Mouse (Mus musculus) limb, embryonic 12.5 days (tissue): Measurements from ENCODE around the gene B4galt5. TPM values are rescaled to one million over a fixed set of nuclear protein-coding genes. Genes with fewer than 3 reads are reported as not detected.

ENCODE experiments used
- ATAC-seq: fragments of 200-750 bp; cut with Nextera tagmentation; 2 replicates; pipeline ENCODE4 v1.8.0; 2017; ENCODE audit warnings: low read depth, moderate TSS enrichment; ENCODE audit not compliant: insufficient number of reproducible peaks, insufficient read depth, low FRiP score, low TSS enrichment
- H3K27ac ChIP-seq: fragments of 300-500 bp; sonication (generic); 2 replicates; pipeline ENCODE4 v1.5.1; 2016; ENCODE audit warnings: mild to moderate bottlenecking, moderate library complexity
- H3K27me3 ChIP-seq: fragments of 300-500 bp; sonication (generic); 2 replicates; pipeline ENCODE4 v1.6.1; 2016; ENCODE audit warnings: mild to moderate bottlenecking, moderate library complexity
- H3K36me3 ChIP-seq: fragments of 300-500 bp; sonication (generic); 2 replicates; pipeline ENCODE4 v1.6.1; 2016; ENCODE audit warnings: mild to moderate bottlenecking, moderate library complexity
- H3K4me1 ChIP-seq: fragments of 300-500 bp; sonication (generic); replicated peaks from 2 replicates; pipeline ENCODE4 v1.6.1; 2016
- H3K4me2 ChIP-seq: fragments of 300-500 bp; sonication (generic); 2 replicates; pipeline ENCODE4 v1.6.1; 2016; ENCODE audit warnings: mild to moderate bottlenecking, moderate library complexity
- H3K4me3 ChIP-seq: fragments of 300-500 bp; sonication (generic); replicated peaks from 2 replicates; pipeline ENCODE4 v1.5.1; 2016; ENCODE audit warnings: mild to moderate bottlenecking
- H3K9ac ChIP-seq: fragments of 300-500 bp; sonication (generic); replicated peaks from 2 replicates; pipeline ENCODE4 v1.6.1; 2016; ENCODE audit warnings: mild to moderate bottlenecking, moderate library complexity
- H3K9me3 ChIP-seq: fragments of 300-500 bp; sonication (generic); 2 replicates; pipeline ENCODE4 v1.6.1; 2016; ENCODE audit warnings: mild to moderate bottlenecking, moderate library complexity
- WGBS: fragments of 180-500 bp; shearing (Covaris S2); methylation state at CpG from one replicate; pipeline ENCODE4 v1.1.7; 2016; 5-methylcytosine and 5-hydroxymethylcytosine counted together
- polyA plus RNA-seq: library from polyadenylated mRNA; unstranded; fragments of >200 nt; fragmentation: Nextera tagmentation; extraction: Ambion mirVana; gene quantifications from 2 replicates; pipeline ENCODE4 v1.2.1, GENCODE M21; 2016

Gene B4galt5
- polyA plus RNA-seq, 1 experiment from 2014 or later: 11.4 TPM

GRCm38 (mm10) chr2:167302641-167303040, 46.3 kb downstream of the B4galt5 start:
- 39% methylated on average over 1 of the region's 1 CpGs for WGBS
- H3K36me3 ChIP-seq: peaks cover 74% of the 10 kb centered on the region
- H3K27ac ChIP-seq: peak overlapping the region; percentile 50; the same call in 1 of the 2 replicates
- H3K9ac ChIP-seq: no peak overlapping the region
- H3K4me3 ChIP-seq: no peak overlapping the region
- peaks cover 21% of the 10 kb centered on the region for H3K4me1 ChIP-seq
- no peaks in the 10 kb centered on the region for H3K9me3 ChIP-seq
- no peak for ATAC-seq
- H3K4me2 ChIP-seq: no peak overlapping the region
- no peaks in the 10 kb centered on the region for H3K27me3 ChIP-seq

GRCm38 (mm10) chr2:167302031-167302430, 47.0 kb downstream of the B4galt5 start:
- Histone ChIP-seq H3K4me2 (no peak overlapping the region), H3K9me3 (no peaks in the 10 kb centered on the region), H3K27ac (no peak overlapping the region), H3K27me3 (no peaks in the 10 kb centered on the region), H3K4me1 (peaks cover 15% of the 10 kb centered on the region), H3K4me3 (no peak overlapping the region), H3K36me3 (peaks cover 77% of the 10 kb centered on the region), H3K9ac (no peak overlapping the region)
- 95% methylated on average over 12 of the region's 12 CpGs for WGBS
- ATAC-seq: no peak

- Histone ChIP-seq H3K9ac (no peak overlapping the region), H3K9me3 (no peaks in the 10 kb centered on the region), H3K4me3 (no peak overlapping the region), H3K27me3 (no peaks in the 10 kb centered on the region), H3K4me2 (no peak overlapping the region), H3K27ac (no peak overlapping the region), H3K4me1 (peaks cover 10% of the 10 kb centered on the region), H3K36me3 (peaks cover 74% of the 10 kb centered on the region)
- 95% methylated on average over 7 of the region's 7 CpGs for WGBS
- ATAC-seq: no peak
Observed at GRCm38 (mm10) chr2:167301601-167302000, 47.4 kb downstream of the B4galt5 start.

- Histone ChIP-seq H3K36me3 (peaks cover 68% of the 10 kb centered on the region), H3K4me3 (no peak overlapping the region), H3K27me3 (no peaks in the 10 kb centered on the region), H3K9me3 (no peaks in the 10 kb centered on the region), H3K4me1 (0 out of 2 replicates have a peak, but pooled peaks cover 8% of the 10 kb centered on the region), H3K9ac (no peak overlapping the region), H3K4me2 (no peak overlapping the region), H3K27ac (no peak overlapping the region)
- no peak for ATAC-seq
- WGBS: 90% methylated on average over 21 of the region's 21 CpGs
Observed at GRCm38 (mm10) chr2:167300943-167301497, 48.0 kb downstream of the B4galt5 start.

GRCm38 (mm10) chr2:167299861-167300667, 48.9 kb downstream of the B4galt5 start:
- no peak overlapping the region for H3K9ac ChIP-seq
- H3K27ac ChIP-seq: 0 out of 2 replicates have a peak overlapping the region, but pooled peaks have one; percentile 35
- no peak for ATAC-seq
- H3K4me1 ChIP-seq: 0 out of 2 replicates have a peak, but pooled peaks cover 8% of the 10 kb centered on the region
- no peaks in the 10 kb centered on the region for H3K27me3 ChIP-seq
- no peak overlapping the region for H3K4me3 ChIP-seq
- H3K4me2 ChIP-seq: no peak overlapping the region
- no peaks in the 10 kb centered on the region for H3K9me3 ChIP-seq
- WGBS: 73% methylated on average over 6 of the region's 6 CpGs
- peaks cover 59% of the 10 kb centered on the region for H3K36me3 ChIP-seq

- Histone ChIP-seq H3K27me3 (no peaks in the 10 kb centered on the region), H3K9me3 (no peaks in the 10 kb centered on the region), H3K36me3 (peaks cover 51% of the 10 kb centered on the region), H3K4me2 (no peak overlapping the region), H3K9ac (no peak overlapping the region), H3K4me1 (0 out of 2 replicates have a peak, but pooled peaks cover 8% of the 10 kb centered on the region), H3K27ac (no peak overlapping the region; the same call in 1 of the 2 replicates), H3K4me3 (no peak overlapping the region)
- WGBS: 81% methylated on average over 27 of the region's 27 CpGs
- no peak for ATAC-seq
Observed at GRCm38 (mm10) chr2:167298729-167299705, 50.0 kb downstream of the B4galt5 start.

- no peak overlapping the region for H3K4me2 ChIP-seq
- 90% methylated on average over 11 of the region's 11 CpGs for WGBS
- no peaks in the 10 kb centered on the region for H3K9me3 ChIP-seq
- 0 out of 2 replicates have a peak, but pooled peaks cover 8% of the 10 kb centered on the region for H3K4me1 ChIP-seq
- no peaks in the 10 kb centered on the region for H3K27me3 ChIP-seq
- no peak for ATAC-seq
- no peak overlapping the region for H3K9ac ChIP-seq
- H3K27ac ChIP-seq: no peak overlapping the region
- H3K4me3 ChIP-seq: no peak overlapping the region
- H3K36me3 ChIP-seq: peaks cover 44% of the 10 kb centered on the region
Observed at GRCm38 (mm10) chr2:167297985-167298384, 51.0 kb downstream of the B4galt5 start.

GRCm38 (mm10) chr2:167294926-167295325, 54.1 kb downstream of the B4galt5 start:
- ATAC-seq: no peak
- 70% methylated on average over 15 of the region's 15 CpGs for WGBS

GRCm38 (mm10) chr2:167294216-167294615, 54.8 kb downstream of the B4galt5 start:
- Histone ChIP-seq H3K4me2 (no peak overlapping the region), H3K27me3 (no peaks in the 10 kb centered on the region), H3K9me3 (no peaks in the 10 kb centered on the region), H3K36me3 (peaks cover 12% of the 10 kb centered on the region; the same call in 1 of the 2 replicates), H3K27ac (no peak overlapping the region), H3K4me1 (0 out of 2 replicates have a peak, but pooled peaks cover 4% of the 10 kb centered on the region), H3K4me3 (no peak overlapping the region), H3K9ac (no peak overlapping the region)
- ATAC-seq: 0 out of 2 replicates have a peak, but pooled peaks have one; percentile 49
- WGBS: 76% methylated on average over 7 of the region's 7 CpGs

More at GRCm38 (mm10) chr2:167294926-167295325, 54.1 kb downstream of the B4galt5 start:
- Histone ChIP-seq H3K4me2 (0 out of 2 replicates have a peak overlapping the region, but pooled peaks have one; percentile 17), H3K4me1 (0 out of 2 replicates have a peak, but pooled peaks cover 7% of the 10 kb centered on the region), H3K9me3 (no peaks in the 10 kb centered on the region), H3K27me3 (no peaks in the 10 kb centered on the region), H3K27ac (no peak overlapping the region), H3K36me3 (peaks cover 19% of the 10 kb centered on the region; the same call in 1 of the 2 replicates), H3K4me3 (no peak overlapping the region), H3K9ac (no peak overlapping the region)

- 0 out of 2 replicates have a peak, but pooled peaks cover 4% of the 10 kb centered on the region for H3K4me1 ChIP-seq
- H3K9ac ChIP-seq: no peak overlapping the region
- no peak overlapping the region for H3K4me3 ChIP-seq
- no peak for ATAC-seq
- H3K4me2 ChIP-seq: no peak overlapping the region
- WGBS: 66% methylated on average over 13 of the region's 13 CpGs
- H3K9me3 ChIP-seq: no peaks in the 10 kb centered on the region
- H3K27me3 ChIP-seq: no peaks in the 10 kb centered on the region
- no peak overlapping the region for H3K27ac ChIP-seq
- H3K36me3 ChIP-seq: 0 out of 2 replicates have a peak, but pooled peaks cover 4% of the 10 kb centered on the region
Observed at GRCm38 (mm10) chr2:167293289-167294085, 55.5 kb downstream of the B4galt5 start.
